Mouse (Mus musculus): Measurements from ENCODE around the gene Fads2.

The Fads2 gene

GRCm38 (mm10) chr19:10012827-10013278 lies 88.7 kb downstream of the Fads2 start:
- DNase-seq = peak; percentile 83
